Mouse (Mus musculus): ENCODE data around the gene Chsy1.

DNA sequence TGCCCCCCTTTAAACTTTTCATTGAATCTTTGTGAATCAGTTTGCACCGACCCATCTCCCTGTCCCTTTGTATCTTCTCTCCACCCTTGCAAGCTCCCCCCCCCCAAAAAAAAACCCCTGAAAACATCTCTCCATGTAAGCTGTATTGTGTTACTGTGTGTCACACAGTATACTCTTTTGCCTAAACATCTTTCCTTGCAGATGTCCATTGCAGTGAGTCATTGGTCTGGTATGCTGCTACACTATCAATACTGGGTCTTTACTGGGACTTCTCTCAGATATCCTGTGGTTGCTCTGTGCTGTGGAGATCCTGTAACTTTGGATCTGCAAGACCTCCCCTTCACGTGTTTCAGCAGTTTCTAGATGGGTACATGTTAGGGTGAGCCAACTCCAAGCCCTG, 21.0 kb downstream of the Chsy1 start:
- TF ChIP-seq CTCF (IDR thresholded peaks at IDR 0.05; ENCODE audit: borderline replicate concordance, insufficient read depth, low read depth, low read length): no peak
- TF ChIP-seq POLR2A (IDR thresholded peaks at IDR 0.05; ENCODE audit: borderline replicate concordance, insufficient read depth, low read length): no peak
